Mouse (Mus musculus) frontal cortex, postnatal 10 days (tissue): Measurements from ENCODE around the gene Pde10a.
A peak's percentile ranks its signal among the peaks of the same experiment; 100 is the strongest.
"Not testable (repeated sequence)": the region's sequence is repeated elsewhere in the genome, so short reads cannot be mapped to it uniquely, and the experiment has no call there.

ENCODE experiments used
- DNase-seq, 2 experiments: peaks; one replicate each; pipeline ENCODE4 v3.0.0; 2022; ENCODE audit warnings: low spot score in 2 of 2, mixed read lengths in 1 of 2

The Pde10a gene

GRCm38 (mm10) chr17:8647372-8647871, 122.2 kb downstream of the Pde10a start:
- DNase-seq, result no peak

GRCm38 (mm10) chr17:8648310-8648709, 123.1 kb downstream of the Pde10a start:
- no peak for DNase-seq

- DNase-seq, result no peak
These were observed 127.6 kb downstream of the Pde10a start for GRCm38 (mm10) chr17:8652681-8653262.

- DNase-seq, result no peak
These were observed 132.5 kb downstream of the Pde10a start for GRCm38 (mm10) chr17:8657661-8658060.

GRCm38 (mm10) chr17:8658751-8659454, 133.7 kb downstream of the Pde10a start:
- DNase-seq, result no peak

- no peak for DNase-seq
These were observed 141.7 kb downstream of the Pde10a start for GRCm38 (mm10) chr17:8666912-8667311.

GRCm38 (mm10) chr17:8674651-8675050, 149.5 kb downstream of the Pde10a start:
- no peak for DNase-seq

GRCm38 (mm10) chr17:8686356-8686755, 161.2 kb downstream of the Pde10a start:
- DNase-seq, result no peak

GRCm38 (mm10) chr17:8688096-8688495, 162.9 kb downstream of the Pde10a start:
- DNase-seq, result no peak

- DNase-seq, result no peak
These were observed 173.1 kb downstream of the Pde10a start for GRCm38 (mm10) chr17:8698265-8698664.

GRCm38 (mm10) chr17:8698793-8699192, 173.6 kb downstream of the Pde10a start:
- DNase-seq, result no peak

- no peak for DNase-seq
These were observed 175.9 kb downstream of the Pde10a start for GRCm38 (mm10) chr17:8701096-8701495.

- peak in 1 of 2 experiments; percentile 34 for DNase-seq
These were observed 177.3 kb downstream of the Pde10a start for GRCm38 (mm10) chr17:8702503-8702902.

- DNase-seq, result no peak
These were observed 182.8 kb downstream of the Pde10a start for GRCm38 (mm10) chr17:8708006-8708405.

GRCm38 (mm10) chr17:8712734-8713133, 187.6 kb downstream of the Pde10a start:
- DNase-seq, result not testable (repeated sequence)

- DNase-seq, result no peak
These were observed 195.8 kb downstream of the Pde10a start for GRCm38 (mm10) chr17:8720961-8721360.

- DNase-seq, result no peak
These were observed 199.3 kb downstream of the Pde10a start for GRCm38 (mm10) chr17:8724464-8724974.

GRCm38 (mm10) chr17:8728646-8729045, 203.5 kb downstream of the Pde10a start:
- no peak for DNase-seq

- DNase-seq, result no peak
These were observed 204.6 kb downstream of the Pde10a start for GRCm38 (mm10) chr17:8729808-8730207.

GRCm38 (mm10) chr17:8731073-8731472, 205.9 kb downstream of the Pde10a start:
- no peak for DNase-seq

GRCm38 (mm10) chr17:8736259-8736658, 211.1 kb downstream of the Pde10a start:
- DNase-seq, result no peak

- no peak for DNase-seq
These were observed 217.6 kb downstream of the Pde10a start for GRCm38 (mm10) chr17:8742772-8743171.

- no peak for DNase-seq
These were observed 220.2 kb downstream of the Pde10a start for GRCm38 (mm10) chr17:8745334-8745733.
